Mouse (Mus musculus) liver, embryonic 13.5 days (tissue): ENCODE measurements around the gene Car8. TPM values are rescaled to one million over a fixed set of nuclear protein-coding genes. Genes with fewer than 3 reads are reported as not detected.
"Not testable (repeated sequence)": the region's sequence is repeated elsewhere in the genome, so short reads cannot be mapped to it uniquely, and the experiment has no call there.

Experiments
- ATAC-seq: fragments of 200-750 bp; cut with Nextera tagmentation; 2 replicates; pipeline ENCODE4 v1.8.0; 2017; ENCODE audit warnings: low read depth, mild to moderate bottlenecking, moderate number of reproducible peaks, moderate library complexity
- DNase-seq: peaks from one replicate; pipeline ENCODE4 v3.0.0; 2022
- H3K27ac ChIP-seq: fragments of 300-500 bp; sonication (generic); 2 replicates; pipeline ENCODE4 v1.5.1; 2015; ENCODE audit warnings: moderate library complexity, mild to moderate bottlenecking, inconsistent platforms
- H3K27me3 ChIP-seq: fragments of 300-500 bp; sonication (generic); 2 replicates; pipeline ENCODE4 v1.6.1; 2015; ENCODE audit warnings: mild to moderate bottlenecking, inconsistent platforms
- H3K36me3 ChIP-seq: fragments of 300-500 bp; sonication (generic); 2 replicates; pipeline ENCODE4 v1.6.1; 2015; ENCODE audit warnings: mild to moderate bottlenecking, inconsistent platforms
- H3K4me1 ChIP-seq: fragments of 300-500 bp; sonication (generic); replicated peaks from 2 replicates; pipeline ENCODE4 v1.6.1; 2015; ENCODE audit warnings: inconsistent platforms
- H3K4me2 ChIP-seq: fragments of 300-500 bp; sonication (generic); 2 replicates; pipeline ENCODE4 v1.6.1; 2015; ENCODE audit warnings: inconsistent platforms, mild to moderate bottlenecking, moderate library complexity
- H3K4me3 ChIP-seq: fragments of 300-500 bp; sonication (generic); replicated peaks from 2 replicates; pipeline ENCODE4 v1.5.1; 2015; ENCODE audit warnings: mild to moderate bottlenecking, inconsistent platforms
- H3K9ac ChIP-seq: fragments of 300-500 bp; sonication (generic); 2 replicates; pipeline ENCODE4 v1.6.1; 2015; ENCODE audit warnings: mild to moderate bottlenecking, inconsistent platforms
- H3K9me3 ChIP-seq: fragments of 300-500 bp; sonication (generic); replicated peaks from 2 replicates; pipeline ENCODE4 v1.6.1; 2016; ENCODE audit warnings: inconsistent platforms
- WGBS: fragments of 180-500 bp; shearing (Covaris S2); methylation state at CpG from one replicate; pipeline ENCODE4 v1.1.7; 2015; ENCODE audit not compliant: insufficient replicate concordance; 5-methylcytosine and 5-hydroxymethylcytosine counted together
- microRNA-seq: library from miRNA; unstranded; fragments of <30 nt; microRNA quantifications from one replicate; pipeline ENCODE4, GENCODE M21; 2016
- polyA plus RNA-seq: library from polyadenylated mRNA; unstranded; fragments of >200 nt; fragmentation: Nextera tagmentation; extraction: Ambion mirVana; gene quantifications from 2 replicates; pipeline ENCODE4 v1.2.1, GENCODE M21; 2015

Car8 gene
- polyA plus RNA-seq, 1 experiment from 2014 or later, result 2.1 TPM

GRCm38 (mm10) chr4:8109906-8110567, 128.8 kb downstream of the Car8 start:
- Histone ChIP-seq H3K27ac (no peak overlapping the region), H3K4me1 (no peaks in the 10 kb centered on the region), H3K36me3 (no peaks in the 10 kb centered on the region), H3K27me3 (no peaks in the 10 kb centered on the region), H3K9ac (no peak overlapping the region), H3K9me3 (no peaks in the 10 kb centered on the region), H3K4me2 (no peak overlapping the region), H3K4me3 (no peak overlapping the region)
- no peak for ATAC-seq
- 75% methylated on average over 16 of the region's 16 CpGs for WGBS
- DNase-seq, result no peak

- Histone ChIP-seq H3K4me3 (no peak overlapping the region), H3K9ac (no peak overlapping the region), H3K4me1 (no peaks in the 10 kb centered on the region), H3K4me2 (no peak overlapping the region), H3K27ac (no peak overlapping the region), H3K27me3 (no peaks in the 10 kb centered on the region), H3K36me3 (no peaks in the 10 kb centered on the region), H3K9me3 (no peaks in the 10 kb centered on the region)
- WGBS, result 78% methylated on average over 3 of the region's 3 CpGs
- no peak for ATAC-seq
- no peak for DNase-seq
Observed at GRCm38 (mm10) chr4:8101466-8101865, 137.4 kb downstream of the Car8 start.

GRCm38 (mm10) chr4:8098084-8098483, 140.8 kb downstream of the Car8 start:
- 65% methylated on average over 4 of the region's 4 CpGs for WGBS
- H3K27ac ChIP-seq, result no peak overlapping the region
- ATAC-seq (no peak), DNase-seq (no peak)
- H3K4me1 ChIP-seq, result no peaks in the 10 kb centered on the region
- H3K4me2 ChIP-seq, result no peak overlapping the region
- no peaks in the 10 kb centered on the region for H3K36me3 ChIP-seq
- H3K9me3 ChIP-seq, result no peaks in the 10 kb centered on the region
- H3K27me3 ChIP-seq, result no peaks in the 10 kb centered on the region
- H3K9ac ChIP-seq, result no peak overlapping the region
- H3K4me3 ChIP-seq, result no peak overlapping the region

- Histone ChIP-seq H3K4me2 (no peak overlapping the region), H3K4me3 (no peak overlapping the region), H3K27ac (no peak overlapping the region), H3K9me3 (no peaks in the 10 kb centered on the region), H3K27me3 (no peaks in the 10 kb centered on the region), H3K36me3 (no peaks in the 10 kb centered on the region), H3K4me1 (no peaks in the 10 kb centered on the region), H3K9ac (no peak overlapping the region)
- ATAC-seq, result no peak
- 58% methylated on average over 3 of the region's 3 CpGs for WGBS
- no peak for DNase-seq
Observed at GRCm38 (mm10) chr4:8097683-8098082, 141.2 kb downstream of the Car8 start.

- not testable (repeated sequence) for H3K4me3 ChIP-seq, H3K36me3 ChIP-seq, DNase-seq, H3K4me1 ChIP-seq, H3K27ac ChIP-seq, H3K9me3 ChIP-seq, H3K4me2 ChIP-seq, H3K27me3 ChIP-seq, ATAC-seq, H3K9ac ChIP-seq
- 57% methylated on average over 3 of the region's 3 CpGs for WGBS
Observed at GRCm38 (mm10) chr4:8093566-8093965, 145.3 kb downstream of the Car8 start.

Small RNA genes lying within 50 kb of the gene (microRNA-seq; reads per million reads assigned to microRNA genes)
- gene Gm25355, result not detected
